Mouse (Mus musculus) inflammation-experienced regulatory T-cells, adult 16 weeks (primary cell): ENCODE results near the gene Gm10230. TPM values are rescaled to one million over a fixed set of nuclear protein-coding genes. Genes with fewer than 3 reads are reported as not detected.

ENCODE experiments used
- polyA plus RNA-seq: library from polyadenylated mRNA; unstranded; fragments of 100-300 nt; shearing (Covaris generic); gene quantifications from one replicate; pipeline ENCODE4 v1.2.1, GENCODE M21; 2017

Gene Gm10230
- polyA plus RNA-seq, result not detected

GRCm38 (mm10) chrX:27494782-27495181, at the start of gene Gm10230:
Gene Gm10230, minus strand, starts transcription at chrX:27494882.

